Mouse (Mus musculus): Measurements from ENCODE around the gene Atp2b2. TPM values are rescaled to one million over a fixed set of nuclear protein-coding genes. Genes with fewer than 3 reads are reported as not detected.

Gene Atp2b2
- total RNA-seq, 1 experiment = 0.67 TPM

GRCm38 (mm10) chr6:113992101-113992500, 50.3 kb downstream of the Atp2b2 start:
- TF ChIP-seq ZC3H11A (IDR thresholded peaks at IDR 0.05; ENCODE audit: borderline replicate concordance, low read depth, low read length) (no peak), HCFC1 (IDR thresholded peaks at IDR 0.05; ENCODE audit: borderline replicate concordance, insufficient read depth, low read length) (no peak), CHD2 (IDR thresholded peaks at IDR 0.05; ENCODE audit: low read depth, low read length) (no peak), ZNF384 (IDR thresholded peaks at IDR 0.05; ENCODE audit: low read depth, low read length) (no peak), MAFK (IDR thresholded peaks at IDR 0.05; ENCODE audit: insufficient read depth, low read depth, low read length) (no peak)
- no peaks in the 10 kb centered on the region for H3K9me3 ChIP-seq (ENCODE audit: control insufficient read depth, insufficient read depth, low read depth, low read length)

GRCm38 (mm10) chr6:113991482-113991881, 50.9 kb downstream of the Atp2b2 start:
- in situ Hi-C loops (cut with MboI; ENCODE audit: low sequenced_read_pairs in 2 of 2, unreplicated experiment in 2 of 2) = no loop called here
- DNase-seq (ENCODE audit: low read depth, low spot score) = no peak
- H3K4me1 ChIP-seq (ENCODE audit: control insufficient read depth in 2 of 2, insufficient read depth in 2 of 2, low read length in 2 of 2, poor library complexity in 1 of 2) = no peaks in the 10 kb centered on the region
- no peak overlapping the region for H3K27ac ChIP-seq (ENCODE audit: insufficient read depth, low read depth, low read length, poor library complexity, severe bottlenecking)
- TF ChIP-seq ZC3H11A (IDR thresholded peaks at IDR 0.05; ENCODE audit: borderline replicate concordance, low read depth, low read length) (no peak), MAFK (IDR thresholded peaks at IDR 0.05; ENCODE audit: insufficient read depth, low read depth, low read length) (no peak), CHD2 (IDR thresholded peaks at IDR 0.05; ENCODE audit: low read depth, low read length) (no peak), ZNF384 (IDR thresholded peaks at IDR 0.05; ENCODE audit: low read depth, low read length) (no peak), HCFC1 (IDR thresholded peaks at IDR 0.05; ENCODE audit: borderline replicate concordance, insufficient read depth, low read length) (no peak)
- H3K4me3 ChIP-seq (ENCODE audit: insufficient read depth in 1 of 2, low read depth in 1 of 2, low read length in 2 of 2, poor library complexity in 1 of 2, severe bottlenecking in 1 of 2) = no peak overlapping the region
- no peaks in the 10 kb centered on the region for H3K9me3 ChIP-seq (ENCODE audit: control insufficient read depth, insufficient read depth, low read depth, low read length)
- H3K36me3 ChIP-seq (ENCODE audit: control insufficient read depth, insufficient read depth, low read length, poor library complexity, severe bottlenecking) = no peaks in the 10 kb centered on the region
- H3K9ac ChIP-seq (ENCODE audit: insufficient read depth, low read depth, low read length, poor library complexity, severe bottlenecking) = no peak overlapping the region

More at GRCm38 (mm10) chr6:113992101-113992500, 50.3 kb downstream of the Atp2b2 start:
- DNase-seq (ENCODE audit: low read depth, low spot score) = no peak
- Histone ChIP-seq H3K4me1 (ENCODE audit: control insufficient read depth in 2 of 2, insufficient read depth in 2 of 2, low read length in 2 of 2, poor library complexity in 1 of 2) (no peaks in the 10 kb centered on the region), H3K9ac (ENCODE audit: insufficient read depth, low read depth, low read length, poor library complexity, severe bottlenecking) (no peak overlapping the region), H3K36me3 (ENCODE audit: control insufficient read depth, insufficient read depth, low read length, poor library complexity, severe bottlenecking) (no peaks in the 10 kb centered on the region), H3K4me3 (ENCODE audit: insufficient read depth in 1 of 2, low read depth in 1 of 2, low read length in 2 of 2, poor library complexity in 1 of 2, severe bottlenecking in 1 of 2) (no peak overlapping the region), H3K27ac (ENCODE audit: insufficient read depth, low read depth, low read length, poor library complexity, severe bottlenecking) (no peak overlapping the region)
- in situ Hi-C loops (cut with MboI; ENCODE audit: low sequenced_read_pairs in 2 of 2, unreplicated experiment in 2 of 2) = no loop called here

GRCm38 (mm10) chr6:113990044-113990443, 52.4 kb downstream of the Atp2b2 start:
- no peak overlapping the region for H3K9ac ChIP-seq (ENCODE audit: insufficient read depth, low read depth, low read length, poor library complexity, severe bottlenecking)
- in situ Hi-C loops (cut with MboI; ENCODE audit: low sequenced_read_pairs in 2 of 2, unreplicated experiment in 2 of 2) = no loop called here
- no peaks in the 10 kb centered on the region for H3K36me3 ChIP-seq (ENCODE audit: control insufficient read depth, insufficient read depth, low read length, poor library complexity, severe bottlenecking)
- H3K9me3 ChIP-seq (ENCODE audit: control insufficient read depth, insufficient read depth, low read depth, low read length) = no peaks in the 10 kb centered on the region
- DNase-seq (ENCODE audit: low read depth, low spot score) = peak; percentile 9
- 0 out of 2 replicates have a peak, but pooled peaks have one; percentile 13 for TF ChIP-seq ZNF384 (IDR thresholded peaks at IDR 0.05; ENCODE audit: low read depth, low read length)
- TF ChIP-seq ZC3H11A (IDR thresholded peaks at IDR 0.05; ENCODE audit: borderline replicate concordance, low read depth, low read length) = no peak
- no peaks in the 10 kb centered on the region for H3K4me1 ChIP-seq (ENCODE audit: control insufficient read depth in 2 of 2, insufficient read depth in 2 of 2, low read length in 2 of 2, poor library complexity in 1 of 2)
- H3K4me3 ChIP-seq (ENCODE audit: insufficient read depth in 1 of 2, low read depth in 1 of 2, low read length in 2 of 2, poor library complexity in 1 of 2, severe bottlenecking in 1 of 2) = no peak overlapping the region
- H3K27ac ChIP-seq (ENCODE audit: insufficient read depth, low read depth, low read length, poor library complexity, severe bottlenecking) = no peak overlapping the region

GRCm38 (mm10) chr6:113988521-113988920, 53.9 kb downstream of the Atp2b2 start:
- no peak for DNase-seq (ENCODE audit: low read depth, low spot score)
- Histone ChIP-seq H3K4me3 (ENCODE audit: insufficient read depth in 1 of 2, low read depth in 1 of 2, low read length in 2 of 2, poor library complexity in 1 of 2, severe bottlenecking in 1 of 2) (no peak overlapping the region), H3K36me3 (ENCODE audit: control insufficient read depth, insufficient read depth, low read length, poor library complexity, severe bottlenecking) (no peaks in the 10 kb centered on the region), H3K27ac (ENCODE audit: insufficient read depth, low read depth, low read length, poor library complexity, severe bottlenecking) (no peak overlapping the region), H3K9me3 (ENCODE audit: control insufficient read depth, insufficient read depth, low read depth, low read length) (no peaks in the 10 kb centered on the region), H3K9ac (ENCODE audit: insufficient read depth, low read depth, low read length, poor library complexity, severe bottlenecking) (no peak overlapping the region), H3K4me1 (ENCODE audit: control insufficient read depth in 2 of 2, insufficient read depth in 2 of 2, low read length in 2 of 2, poor library complexity in 1 of 2) (no peaks in the 10 kb centered on the region)
- in situ Hi-C loops (cut with MboI; ENCODE audit: low sequenced_read_pairs in 2 of 2, unreplicated experiment in 2 of 2) = no loop called here
- no peak for TF ChIP-seq ZC3H11A (IDR thresholded peaks at IDR 0.05; ENCODE audit: borderline replicate concordance, low read depth, low read length)
- no peak for TF ChIP-seq ZNF384 (IDR thresholded peaks at IDR 0.05; ENCODE audit: low read depth, low read length)
- no peak for TF ChIP-seq CHD2 (IDR thresholded peaks at IDR 0.05; ENCODE audit: low read depth, low read length)
- no peak for TF ChIP-seq MAFK (IDR thresholded peaks at IDR 0.05; ENCODE audit: insufficient read depth, low read depth, low read length)
- no peak for TF ChIP-seq HCFC1 (IDR thresholded peaks at IDR 0.05; ENCODE audit: borderline replicate concordance, insufficient read depth, low read length)

- Histone ChIP-seq H3K4me1 (ENCODE audit: control insufficient read depth in 2 of 2, insufficient read depth in 2 of 2, low read length in 2 of 2, poor library complexity in 1 of 2) (no peaks in the 10 kb centered on the region), H3K27ac (ENCODE audit: insufficient read depth, low read depth, low read length, poor library complexity, severe bottlenecking) (no peak overlapping the region), H3K4me3 (ENCODE audit: insufficient read depth in 1 of 2, low read depth in 1 of 2, low read length in 2 of 2, poor library complexity in 1 of 2, severe bottlenecking in 1 of 2) (no peak overlapping the region), H3K36me3 (ENCODE audit: control insufficient read depth, insufficient read depth, low read length, poor library complexity, severe bottlenecking) (no peaks in the 10 kb centered on the region), H3K9ac (ENCODE audit: insufficient read depth, low read depth, low read length, poor library complexity, severe bottlenecking) (no peak overlapping the region), H3K9me3 (ENCODE audit: control insufficient read depth, insufficient read depth, low read depth, low read length) (no peaks in the 10 kb centered on the region)
- in situ Hi-C loops (cut with MboI; ENCODE audit: low sequenced_read_pairs in 2 of 2, unreplicated experiment in 2 of 2) = no loop called here
- no peak for TF ChIP-seq ZNF384 (IDR thresholded peaks at IDR 0.05; ENCODE audit: low read depth, low read length)
- no peak for DNase-seq (ENCODE audit: low read depth, low spot score)
These were observed 55.7 kb downstream of the Atp2b2 start for GRCm38 (mm10) chr6:113986671-113987070.
